Mouse (Mus musculus): ENCODE data around the gene Bcl11a. TPM values are rescaled to one million over a fixed set of nuclear protein-coding genes. Genes with fewer than 3 reads are reported as not detected.

The Bcl11a gene
- polyA plus RNA-seq, 1 experiment from 2014 or later, result 89.1 TPM

DNA sequence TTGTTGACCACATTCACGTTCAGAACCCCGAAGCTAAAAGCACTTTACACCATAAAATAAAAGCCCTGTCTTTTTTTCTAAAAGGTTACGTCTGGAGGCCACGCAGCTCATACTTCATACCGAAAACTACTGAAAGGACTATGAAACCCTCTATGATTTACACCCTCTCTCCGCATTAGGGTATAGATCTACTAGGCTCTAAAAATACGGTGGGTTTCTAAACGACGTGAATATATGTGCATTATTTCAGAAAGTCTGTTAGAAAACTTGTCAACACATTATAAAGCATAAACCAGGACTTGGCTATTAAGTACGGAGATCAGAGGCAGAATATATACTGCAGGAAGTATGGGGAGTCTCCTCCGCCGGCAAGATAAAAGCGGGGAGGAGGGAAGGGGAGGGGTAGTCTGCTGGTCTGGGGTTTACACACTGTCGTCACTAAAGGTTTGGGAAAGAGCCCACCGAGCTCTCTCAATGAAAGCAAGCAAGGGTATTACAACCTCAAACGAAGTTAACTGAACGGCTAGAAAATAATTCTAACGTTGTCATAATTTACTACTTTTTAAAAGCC lies 3.8 kb upstream of the Bcl11a start:
- no peak overlapping the region for H3K27ac ChIP-seq
- peak overlapping the region; percentile 90 for H3K4me2 ChIP-seq (replicated peaks)
- H3K4me1 ChIP-seq, result peaks cover 15% of the 10 kb centered on the region; the same call in 1 of the 2 replicates
- H3K9ac ChIP-seq, result peak overlapping the region; percentile 35; the same call in 1 of the 2 replicates
- no peak for ATAC-seq (ENCODE audit: low FRiP score)
- no peaks in the 10 kb centered on the region for H3K9me3 ChIP-seq (replicated peaks)
- H3K36me3 ChIP-seq, result no peaks in the 10 kb centered on the region
- H3K27me3 ChIP-seq, result no peaks in the 10 kb centered on the region
- H3K4me3 ChIP-seq, result peak overlapping the region; percentile 67
- 1% methylated on average over 18 of the region's 18 CpGs for WGBS

DNA sequence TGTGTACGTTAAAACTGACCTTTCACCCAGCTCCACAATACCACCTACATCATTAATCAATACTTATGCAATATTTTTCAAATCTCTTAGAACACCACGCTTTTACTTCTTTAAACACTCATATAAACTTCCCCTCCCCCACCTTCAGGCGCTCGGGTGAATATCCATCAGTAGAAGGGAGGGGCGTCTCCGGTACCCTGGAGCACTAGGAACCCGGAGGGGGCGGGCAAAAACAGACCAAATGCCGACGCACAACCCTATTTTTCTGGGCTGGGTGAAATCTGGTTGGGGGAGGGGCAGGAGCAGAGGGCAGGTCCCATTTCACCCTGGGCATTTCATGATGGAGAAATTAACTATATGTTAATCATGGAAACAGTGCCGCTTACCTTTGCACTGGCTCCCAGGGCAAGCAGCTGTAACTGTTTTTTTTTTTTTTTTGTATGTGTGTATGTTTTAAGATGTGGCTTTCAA lies 3.2 kb upstream of the Bcl11a start, which contains the start of gene A830031A19Rik:
Gene A830031A19Rik, minus strand, starts transcription at position 421 of the 471 bp plus-strand sequence.
- no peaks in the 10 kb centered on the region for H3K36me3 ChIP-seq
- peak within 1 kb of the TSS; percentile 90 for H3K4me2 ChIP-seq (replicated peaks)
- peaks cover 15% of the 10 kb centered on the region; the same call in 1 of the 2 replicates for H3K4me1 ChIP-seq
- H3K9ac ChIP-seq, result peak within 1 kb of the TSS; percentile 97
- no peaks in the 10 kb centered on the region for H3K9me3 ChIP-seq (replicated peaks)
- no peak for ATAC-seq (ENCODE audit: low FRiP score)
- H3K4me3 ChIP-seq, result peak within 1 kb of the TSS; percentile 67
- H3K27ac ChIP-seq, result peak within 1 kb of the TSS; percentile 98
- H3K27me3 ChIP-seq, result no peaks in the 10 kb centered on the region
- 0% methylated on average over 11 of the region's 11 CpGs for WGBS

DNA sequence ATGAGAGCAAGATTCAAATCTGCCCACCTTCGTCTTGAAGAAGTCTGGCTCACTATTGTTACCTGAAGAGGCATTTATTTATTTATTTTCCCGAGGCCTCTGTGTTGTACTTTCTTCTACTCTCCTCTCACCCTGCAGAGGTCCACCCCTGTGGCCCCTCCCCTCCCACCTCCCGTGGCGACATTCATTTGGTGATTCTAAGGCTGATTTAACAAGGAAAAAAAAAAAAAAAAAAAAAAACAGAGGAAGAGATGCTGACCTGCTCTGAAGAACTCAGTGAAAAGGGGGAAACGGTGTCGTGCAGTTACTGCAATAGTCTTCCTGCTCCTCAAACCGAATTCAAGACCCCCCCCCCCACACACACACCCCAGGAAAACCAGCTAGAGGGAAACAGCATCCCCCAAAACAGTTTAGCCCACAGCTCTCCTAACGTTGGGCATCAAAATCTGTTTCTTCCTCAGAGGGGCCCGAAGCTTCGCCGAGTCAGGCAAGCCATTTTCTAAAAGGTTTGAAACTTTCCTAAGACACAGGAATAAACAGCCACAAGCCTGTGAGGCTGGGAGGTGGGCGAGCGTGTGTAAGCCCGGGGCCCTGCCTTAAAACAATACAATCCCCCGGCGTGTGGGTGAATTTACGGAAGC lies 2.2 kb upstream of the Bcl11a start:
- Histone ChIP-seq H3K4me1 (peaks cover 15% of the 10 kb centered on the region; the same call in 1 of the 2 replicates), H3K9ac (peak overlapping the region; percentile 97), H3K4me3 (peak overlapping the region; percentile 67), H3K36me3 (no peaks in the 10 kb centered on the region), H3K27me3 (no peaks in the 10 kb centered on the region), H3K27ac (peak overlapping the region; percentile 98), H3K4me2 (replicated peaks) (peak overlapping the region; percentile 90), H3K9me3 (replicated peaks) (no peaks in the 10 kb centered on the region)
- no peak for ATAC-seq (ENCODE audit: low FRiP score)
- under 1% methylated on average over 17 of the region's 17 CpGs for WGBS

DNA sequence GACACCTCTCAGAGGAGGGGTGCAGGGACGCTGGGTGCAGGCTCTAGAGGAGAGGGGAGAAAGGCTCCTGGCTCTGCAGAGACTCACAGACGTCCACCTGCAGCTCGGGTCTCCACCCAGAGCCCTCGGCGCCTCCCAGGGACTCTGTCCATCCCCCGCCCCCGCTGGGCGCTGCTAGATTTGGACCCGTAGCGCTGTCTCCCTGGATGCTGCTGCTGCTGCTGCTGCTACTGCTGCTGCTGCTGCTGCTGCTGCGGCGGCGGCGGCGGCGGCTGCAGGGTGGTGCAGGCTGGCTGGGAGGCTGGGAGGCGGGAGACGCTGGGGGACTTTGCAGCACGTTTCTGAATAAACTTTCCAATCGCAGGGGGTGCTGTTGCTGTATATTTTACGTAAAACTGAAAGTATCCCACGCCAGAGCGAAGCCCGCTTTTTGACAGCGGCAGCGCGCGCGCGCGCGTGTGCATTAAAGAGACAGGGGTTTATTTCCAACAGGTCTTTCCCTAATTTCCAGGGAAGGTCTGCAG lies 1.7 kb upstream of the Bcl11a start:
- peak overlapping the region; percentile 67 for H3K4me3 ChIP-seq
- peaks cover 15% of the 10 kb centered on the region; the same call in 1 of the 2 replicates for H3K4me1 ChIP-seq
- H3K36me3 ChIP-seq, result no peaks in the 10 kb centered on the region
- WGBS, result under 1% methylated on average over 32 of the region's 32 CpGs
- H3K27me3 ChIP-seq, result no peaks in the 10 kb centered on the region
- H3K9ac ChIP-seq, result peak overlapping the region; percentile 97
- peak overlapping the region; percentile 98 for H3K27ac ChIP-seq
- peak overlapping the region; percentile 90 for H3K4me2 ChIP-seq (replicated peaks)
- ATAC-seq (ENCODE audit: low FRiP score), result peak; percentile 9; the same call in 1 of the 2 replicates
- H3K9me3 ChIP-seq (replicated peaks), result no peaks in the 10 kb centered on the region

DNA sequence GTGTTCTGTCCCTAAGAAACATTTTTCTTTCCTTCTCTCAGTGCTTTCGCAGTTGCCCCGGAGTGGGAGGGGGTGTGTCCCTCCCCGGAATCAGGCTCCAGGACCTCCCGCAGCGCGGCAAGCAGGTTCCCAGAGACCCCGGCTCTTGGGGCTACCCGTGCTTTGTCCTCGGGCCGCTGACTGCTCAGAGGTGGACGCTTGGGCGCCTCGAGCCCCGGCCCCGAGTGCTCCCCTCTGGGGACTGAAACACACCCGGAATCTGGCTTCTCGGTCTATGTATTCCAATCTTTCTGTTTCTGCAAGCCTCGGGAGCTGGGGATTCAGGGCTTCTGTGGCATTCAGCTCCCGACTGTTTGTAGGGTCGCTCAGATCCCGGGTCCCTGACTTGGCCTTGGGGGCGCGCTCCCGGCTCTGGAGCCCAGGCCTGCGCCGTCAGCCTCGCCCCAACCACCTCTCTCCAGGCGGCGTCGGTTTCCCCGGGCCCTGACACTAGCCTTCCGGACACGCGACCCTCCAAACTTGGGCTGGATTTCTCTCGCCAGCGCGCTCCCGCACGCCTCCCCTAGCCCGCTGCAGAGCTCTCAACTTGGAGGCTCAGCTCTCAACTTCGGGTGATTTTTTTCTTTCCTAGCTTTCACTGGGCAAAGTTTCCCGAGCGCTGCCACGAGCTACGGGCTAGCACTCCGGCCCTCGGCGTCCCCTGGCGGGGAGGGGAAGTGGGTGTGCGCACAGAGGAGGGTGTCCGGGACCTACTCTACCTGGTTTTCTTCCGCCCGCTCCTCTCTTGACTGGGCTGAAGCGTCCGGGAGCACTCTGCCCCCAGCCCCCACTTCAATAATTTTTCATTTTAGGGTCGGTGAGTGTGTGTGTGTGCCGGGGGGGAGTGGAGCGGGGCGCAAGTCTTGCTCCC lies 780 bp upstream of the Bcl11a start:
- peaks cover 15% of the 10 kb centered on the region; the same call in 1 of the 2 replicates for H3K4me1 ChIP-seq
- H3K9me3 ChIP-seq (replicated peaks), result no peaks in the 10 kb centered on the region
- no peaks in the 10 kb centered on the region for H3K36me3 ChIP-seq
- peak overlapping the region; percentile 90 for H3K4me2 ChIP-seq (replicated peaks)
- WGBS, result under 1% methylated on average over 57 of the region's 59 CpGs
- peak; percentile 64 for ATAC-seq (ENCODE audit: low FRiP score)
- no peaks in the 10 kb centered on the region for H3K27me3 ChIP-seq
- peak overlapping the region; percentile 98 for H3K27ac ChIP-seq
- H3K4me3 ChIP-seq, result peak overlapping the region; percentile 67
- peak overlapping the region; percentile 97 for H3K9ac ChIP-seq

DNA sequence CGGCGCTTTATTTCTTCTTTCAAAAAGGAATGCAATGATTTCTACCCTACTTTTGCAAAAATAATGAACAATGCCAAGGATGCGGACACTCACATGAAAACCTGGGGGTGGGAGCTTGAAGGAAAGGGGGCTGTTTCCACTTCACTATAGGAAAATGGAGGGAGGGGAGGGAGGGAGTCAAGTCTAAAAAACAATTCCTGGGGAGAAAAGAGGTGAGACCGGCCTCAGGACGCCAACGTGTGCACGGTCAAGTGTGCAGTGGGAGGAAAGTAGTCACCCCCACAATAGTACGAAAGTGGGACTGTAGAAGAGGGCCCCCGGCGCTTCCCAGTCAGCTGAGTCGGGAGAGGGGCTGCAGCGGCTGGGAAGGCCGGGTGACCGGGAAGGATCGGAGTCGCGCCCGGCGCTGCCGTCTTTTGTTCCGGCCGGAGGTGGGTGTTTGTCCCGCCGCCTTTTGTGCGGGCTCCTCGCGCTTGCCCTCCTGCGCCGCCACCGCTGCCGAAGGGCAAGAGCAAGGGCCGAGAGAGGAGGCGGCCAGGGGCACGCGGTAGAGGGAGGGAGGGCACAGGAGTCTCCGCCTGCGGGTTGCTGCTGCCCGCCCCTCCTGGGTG lies 955 bp downstream of the Bcl11a start:
- Histone ChIP-seq H3K4me2 (replicated peaks) (peak overlapping the region; percentile 90), H3K9me3 (replicated peaks) (no peaks in the 10 kb centered on the region), H3K4me3 (peak overlapping the region; percentile 67), H3K9ac (peak overlapping the region; percentile 97), H3K27me3 (no peaks in the 10 kb centered on the region), H3K27ac (peak overlapping the region; percentile 98), H3K4me1 (peaks cover 24% of the 10 kb centered on the region), H3K36me3 (no peaks in the 10 kb centered on the region)
- WGBS, result 0% methylated on average over 38 of the region's 38 CpGs
- no peak for ATAC-seq (ENCODE audit: low FRiP score)

DNA sequence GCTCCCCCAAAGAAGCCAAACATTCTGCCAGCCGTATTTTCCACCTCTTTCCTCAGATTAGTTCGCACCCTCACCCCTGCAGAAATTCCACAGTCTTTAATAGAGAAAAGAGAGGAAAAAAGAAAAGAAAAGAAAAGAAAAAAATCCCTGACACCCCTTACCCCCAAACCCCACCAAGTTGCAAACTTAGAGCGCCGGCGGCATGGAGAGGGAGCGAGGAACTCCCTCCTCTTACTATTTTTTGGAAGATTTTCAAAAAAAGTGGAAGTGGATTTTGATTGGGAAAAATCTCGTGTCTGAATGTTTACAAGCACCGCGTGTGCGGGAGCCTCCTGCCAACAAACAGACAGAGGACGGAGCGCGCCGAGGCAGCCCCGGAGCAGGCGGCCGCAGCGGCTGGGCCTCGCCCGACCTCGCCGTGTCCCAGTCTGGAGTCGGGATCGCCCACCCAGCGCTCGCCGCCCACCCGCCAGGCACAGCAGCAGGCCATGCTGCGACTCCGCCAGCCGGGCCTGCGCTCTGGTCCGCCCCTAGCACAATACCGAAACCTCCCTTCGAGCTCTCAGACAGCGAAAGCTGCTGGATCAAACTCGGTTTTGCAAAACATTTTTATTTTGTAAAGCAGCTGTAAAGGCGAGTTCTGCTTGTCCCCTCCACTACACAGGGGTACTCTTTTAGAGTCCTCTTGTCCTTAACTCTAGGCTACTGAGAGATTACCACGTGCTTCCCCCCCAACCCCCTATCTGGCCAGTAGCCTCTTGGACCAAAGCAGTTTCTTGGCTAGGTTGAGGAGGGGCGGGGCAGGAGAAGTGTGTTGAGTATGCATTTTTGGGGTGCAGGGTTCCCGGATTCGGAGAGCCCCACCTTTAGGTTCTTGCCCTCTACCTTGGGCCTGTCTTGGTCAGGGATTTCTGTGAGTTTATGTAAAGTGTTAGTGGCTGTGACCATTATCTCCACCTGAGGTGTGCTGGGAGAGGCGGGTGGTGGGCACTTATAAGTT lies 1.8 kb downstream of the Bcl11a start:
- no peak for ATAC-seq (ENCODE audit: low FRiP score)
- Histone ChIP-seq H3K36me3 (no peaks in the 10 kb centered on the region), H3K9ac (peak overlapping the region; percentile 97), H3K27me3 (no peaks in the 10 kb centered on the region), H3K9me3 (replicated peaks) (no peaks in the 10 kb centered on the region), H3K4me1 (peaks cover 23% of the 10 kb centered on the region), H3K4me3 (peak overlapping the region; percentile 67), H3K27ac (peak overlapping the region; percentile 98), H3K4me2 (replicated peaks) (peak overlapping the region; percentile 90)
- WGBS, result 0% methylated on average over 43 of the region's 43 CpGs

DNA sequence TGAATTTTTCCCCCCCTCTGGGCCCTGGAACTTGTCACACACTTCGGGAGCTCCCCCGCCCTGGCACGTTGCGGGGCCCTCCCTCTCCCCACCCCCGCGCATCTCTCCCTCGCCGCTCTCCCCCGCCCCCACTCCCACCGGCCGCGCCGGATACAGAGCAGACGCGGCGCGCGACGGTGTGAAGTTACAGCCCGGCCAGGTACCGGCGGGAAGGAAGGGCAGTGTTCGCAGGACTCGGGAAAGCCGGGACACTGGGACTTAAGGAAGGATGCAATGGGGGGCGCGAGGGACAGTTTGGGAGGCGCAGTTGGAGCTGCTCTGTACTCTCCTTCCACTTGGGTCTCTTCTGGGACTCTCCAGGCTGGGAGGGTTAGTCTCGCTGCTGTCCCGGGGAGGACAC lies 2.7 kb downstream of the Bcl11a start:
- Histone ChIP-seq H3K4me1 (peaks cover 22% of the 10 kb centered on the region), H3K9me3 (replicated peaks) (no peaks in the 10 kb centered on the region), H3K27ac (peak overlapping the region; percentile 98), H3K4me3 (peak overlapping the region; percentile 67), H3K27me3 (no peaks in the 10 kb centered on the region), H3K9ac (peak overlapping the region; percentile 97), H3K4me2 (replicated peaks) (peak overlapping the region; percentile 90), H3K36me3 (peaks cover 4% of the 10 kb centered on the region; the same call in 1 of the 2 replicates)
- WGBS, result under 1% methylated on average over 29 of the region's 30 CpGs
- peak; percentile 29 for ATAC-seq (ENCODE audit: low FRiP score)

DNA sequence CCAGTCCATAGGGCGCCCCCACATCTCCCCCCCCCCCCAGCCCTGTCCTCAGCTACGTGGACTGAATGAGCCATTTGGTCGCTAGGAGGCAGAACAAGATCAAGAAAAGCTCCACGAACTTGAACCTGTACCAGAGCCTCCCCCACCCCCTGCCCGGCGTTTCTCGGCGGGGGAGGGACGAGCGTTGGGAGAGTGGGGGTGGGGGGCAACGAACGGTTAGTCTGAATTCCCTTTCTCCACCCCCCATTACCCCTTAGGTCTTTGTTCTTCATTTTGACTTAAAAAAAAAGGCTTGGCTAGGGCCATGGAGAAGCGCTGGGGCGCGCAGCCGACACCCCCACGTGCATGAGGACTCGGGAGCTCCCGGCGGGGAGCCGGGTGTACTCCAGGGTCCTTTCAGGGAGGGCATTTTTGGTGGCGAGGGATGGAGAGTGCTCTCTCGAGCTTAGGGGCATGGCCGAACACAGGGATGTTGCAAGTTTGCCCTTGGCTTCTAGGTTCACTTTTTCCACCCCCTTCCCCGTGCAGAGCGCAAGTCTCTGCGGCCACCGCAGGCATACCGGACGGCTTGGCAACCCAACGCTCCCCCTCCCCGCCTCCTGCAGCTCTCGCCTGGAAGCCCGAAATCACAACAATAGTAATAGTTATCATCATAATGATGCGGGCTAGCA lies 3.3 kb downstream of the Bcl11a start:
- under 1% methylated on average over 34 of the region's 35 CpGs for WGBS
- Histone ChIP-seq H3K36me3 (peaks cover 10% of the 10 kb centered on the region), H3K4me2 (replicated peaks) (peak overlapping the region; percentile 90), H3K9ac (peak overlapping the region; percentile 97), H3K27ac (peak overlapping the region; percentile 98), H3K4me3 (peak overlapping the region; percentile 67), H3K27me3 (no peaks in the 10 kb centered on the region), H3K4me1 (peaks cover 28% of the 10 kb centered on the region), H3K9me3 (replicated peaks) (no peaks in the 10 kb centered on the region)
- peak; percentile 69 for ATAC-seq (ENCODE audit: low FRiP score)

DNA sequence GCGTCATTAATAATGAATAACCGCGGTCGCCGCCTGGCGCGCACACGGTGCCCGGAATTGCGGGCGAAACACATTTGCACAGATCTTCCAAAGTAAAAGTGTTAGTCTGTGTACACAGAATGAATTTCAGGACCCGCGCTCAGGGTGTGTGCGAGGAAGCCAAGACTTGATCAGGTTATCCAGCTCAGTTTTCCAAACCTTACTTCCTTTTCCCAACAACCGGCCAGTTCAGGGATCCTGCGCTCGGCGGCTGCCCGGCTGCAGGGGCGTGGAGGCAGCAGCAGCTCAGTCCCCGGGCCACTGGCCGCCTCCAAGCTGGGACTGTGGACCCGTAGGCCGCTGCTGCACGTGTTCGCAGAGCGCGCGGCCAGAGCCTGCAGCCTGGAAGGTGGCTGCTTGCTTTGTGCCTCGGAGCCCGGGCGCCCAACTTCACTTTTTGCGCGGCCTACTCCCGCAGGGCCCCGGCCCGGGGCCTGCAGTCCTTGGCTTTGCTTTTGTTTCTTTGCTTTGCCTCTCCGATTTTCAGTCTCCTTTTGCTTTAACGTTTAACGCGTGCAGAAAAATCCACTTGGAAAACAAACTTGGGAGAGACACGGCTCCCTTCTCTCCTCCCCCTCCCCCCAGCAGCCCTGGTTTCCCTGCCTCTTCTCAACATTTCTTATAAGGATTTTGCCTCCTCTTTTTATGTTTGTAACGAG lies 4.0 kb downstream of the Bcl11a start:
- WGBS, result under 1% methylated on average over 43 of the region's 43 CpGs
- Histone ChIP-seq H3K9ac (peak overlapping the region; percentile 97), H3K4me1 (peaks cover 34% of the 10 kb centered on the region)

More for the DNA sequence above, 4.0 kb downstream of the Bcl11a start:
- peak; percentile 16; the same call in 1 of the 2 replicates for ATAC-seq (ENCODE audit: low FRiP score)
- Histone ChIP-seq H3K4me2 (replicated peaks) (peak overlapping the region; percentile 90), H3K27ac (peak overlapping the region; percentile 98), H3K4me3 (peak overlapping the region; percentile 67), H3K9me3 (replicated peaks) (no peaks in the 10 kb centered on the region), H3K36me3 (peaks cover 16% of the 10 kb centered on the region), H3K27me3 (no peaks in the 10 kb centered on the region)
